Mouse (Mus musculus) megakaryocyte progenitor cell, adult 5-6 weeks (primary cell): Measurements from ENCODE around the gene Olfr199. TPM values are rescaled to one million over a fixed set of nuclear protein-coding genes. Genes with fewer than 3 reads are reported as not detected.
"Not testable (repeated sequence)": the region's sequence is repeated elsewhere in the genome, so short reads cannot be mapped to it uniquely, and the experiment has no call there.

Source experiments
- ATAC-seq: replicated peaks from 2 replicates; pipeline ENCODE4 v1.8.0; 2016; ENCODE audit warnings: mild to moderate bottlenecking, moderate TSS enrichment, inconsistent platforms; ENCODE audit not compliant: poor library complexity
- total RNA-seq, 2 experiments: library from RNA; stranded (forward) in 1 of 2; stranded (reverse) in 1 of 2; fragments of 157-497, 149-512 nt in 1 of 2; fragments of 200-1000 nt in 1 of 2; gene quantifications; 2 replicates each; pipeline versions ENCODE4 v1.2.3 to v1.2.4; 2015 to 2017

Olfr199 gene
- total RNA-seq (2015) (not detected in 2 replicates), total RNA-seq (2017) (not detected in 2 replicates)

- ATAC-seq: not testable (repeated sequence)
These were observed at the start of gene Olfr199 for GRCm38 (mm10) chr16:59219667-59220066. Gene Olfr199, minus strand, starts transcription at chr16:59219767.

- ATAC-seq: not testable (repeated sequence)
These were observed 49.5 kb upstream of the Olfr199 start for GRCm38 (mm10) chr16:59269097-59269496.

- ATAC-seq: no peak
These were observed 30.1 kb upstream of the Olfr199 start for GRCm38 (mm10) chr16:59249684-59250083.

- ATAC-seq: not testable (repeated sequence)
These were observed 1.7 kb downstream of the Olfr199 start for GRCm38 (mm10) chr16:59217861-59218260.

GRCm38 (mm10) chr16:59203433-59203832, 16.1 kb downstream of the Olfr199 start, which contains the start of gene Olfr198:
Gene Olfr198, minus strand, starts transcription at chr16:59203533.
- not testable (repeated sequence) for ATAC-seq

GRCm38 (mm10) chr16:59170354-59170753, 49.2 kb downstream of the Olfr199 start, which contains the start of gene Olfr196:
Gene Olfr196, minus strand, starts transcription at chr16:59170454.
- ATAC-seq: no peak

Other genes starting within 250 kb of the Olfr199 start
- not detected in 2 replicates for gene Olfr183, start 224.4 kb downstream of the Olfr199 start, total RNA-seq (2015)
- not detected in 2 replicates for gene Olfr183, start 224.4 kb downstream of the Olfr199 start, total RNA-seq (2017)
- gene Olfr186, start 189.5 kb downstream of the Olfr199 start, total RNA-seq (2015): not detected in 2 replicates
- not detected in 2 replicates for gene Olfr186, start 189.5 kb downstream of the Olfr199 start, total RNA-seq (2017)
- not detected in 2 replicates for gene Olfr187, start 180.0 kb downstream of the Olfr199 start, total RNA-seq (2015)
- not detected in 2 replicates for gene Olfr187, start 180.0 kb downstream of the Olfr199 start, total RNA-seq (2017)
- gene Olfr190, start 141.8 kb downstream of the Olfr199 start, total RNA-seq (2015): not detected in 2 replicates
- not detected in 2 replicates for gene Olfr190, start 141.8 kb downstream of the Olfr199 start, total RNA-seq (2017)
- gene Olfr191, start 129.9 kb downstream of the Olfr199 start, total RNA-seq (2015): not detected in 2 replicates
- not detected in 2 replicates for gene Olfr191, start 129.9 kb downstream of the Olfr199 start, total RNA-seq (2017)
- not detected in 2 replicates for gene Olfr193, start 107.9 kb downstream of the Olfr199 start, total RNA-seq (2015)
- not detected in 2 replicates for gene Olfr193, start 107.9 kb downstream of the Olfr199 start, total RNA-seq (2017)
- not detected in 2 replicates for gene Olfr194, start 98.7 kb downstream of the Olfr199 start, total RNA-seq (2015)
- not detected in 2 replicates for gene Olfr194, start 98.7 kb downstream of the Olfr199 start, total RNA-seq (2017)
- not detected in 2 replicates for gene Olfr195, start 72.7 kb downstream of the Olfr199 start, total RNA-seq (2015)
- gene Olfr195, start 72.7 kb downstream of the Olfr199 start, total RNA-seq (2017): not detected in 2 replicates
- gene Olfr196, start 49.3 kb downstream of the Olfr199 start, total RNA-seq (2015): not detected in 2 replicates
- gene Olfr196, start 49.3 kb downstream of the Olfr199 start, total RNA-seq (2017): not detected in 2 replicates
- gene Olfr198, start 16.2 kb downstream of the Olfr199 start, total RNA-seq (2015): not detected in 2 replicates
- not detected in 2 replicates for gene Olfr198, start 16.2 kb downstream of the Olfr199 start, total RNA-seq (2017)
- not detected in 2 replicates for gene Olfr201, start 52.9 kb upstream of the Olfr199 start, total RNA-seq (2015)
- gene Olfr201, start 52.9 kb upstream of the Olfr199 start, total RNA-seq (2017): not detected in 2 replicates
- gene Olfr202, start 67.0 kb upstream of the Olfr199 start, total RNA-seq (2015): not detected in 2 replicates
- not detected in 2 replicates for gene Olfr202, start 67.0 kb upstream of the Olfr199 start, total RNA-seq (2017)
- gene Olfr203, start 79.1 kb upstream of the Olfr199 start, total RNA-seq (2015): not detected in 2 replicates
- not detected in 2 replicates for gene Olfr203, start 79.1 kb upstream of the Olfr199 start, total RNA-seq (2017)
- gene Olfr204, start 98.5 kb upstream of the Olfr199 start, total RNA-seq (2015): 0.02 TPM in 1 of 2 replicates, not detected in the other
- gene Olfr204, start 98.5 kb upstream of the Olfr199 start, total RNA-seq (2017): not detected in 2 replicates
- gene Olfr205, start 111.4 kb upstream of the Olfr199 start, total RNA-seq (2015): not detected in 2 replicates
- gene Olfr205, start 111.4 kb upstream of the Olfr199 start, total RNA-seq (2017): not detected in 2 replicates
- not detected in 2 replicates for gene Olfr206, start 129.5 kb upstream of the Olfr199 start, total RNA-seq (2015)
- gene Olfr206, start 129.5 kb upstream of the Olfr199 start, total RNA-seq (2017): not detected in 2 replicates
- gene Olfr209, start 144.2 kb upstream of the Olfr199 start, total RNA-seq (2015): not detected in 2 replicates
- gene Olfr209, start 144.2 kb upstream of the Olfr199 start, total RNA-seq (2017): not detected in 2 replicates
- gene Gabrr3, start 187.6 kb upstream of the Olfr199 start, total RNA-seq (2015): not detected in 2 replicates
- gene Gabrr3, start 187.6 kb upstream of the Olfr199 start, total RNA-seq (2017): not detected in 2 replicates